In the genomic region with DNA sequence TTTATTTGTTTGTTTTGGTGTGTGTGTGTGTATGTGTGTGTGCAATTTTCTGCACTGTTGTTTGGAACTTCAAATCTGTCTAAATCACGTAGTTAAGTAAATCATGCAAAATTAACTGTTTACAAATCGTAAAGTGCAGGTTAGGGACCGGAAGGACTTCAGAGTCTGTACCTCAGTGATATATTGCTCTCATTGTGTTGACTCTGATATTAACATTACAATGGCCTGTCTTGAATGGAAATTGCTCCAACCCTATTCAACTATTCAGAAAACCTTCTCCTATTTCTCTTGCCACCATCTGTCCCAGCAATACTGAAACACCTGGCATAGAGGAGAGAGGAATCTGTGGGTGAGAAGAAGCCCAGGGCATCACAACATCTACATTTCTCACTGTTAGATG, we compare ENCODE assay signal across 26 mouse cellular contexts.
DNase-seq lines count a peak whose midpoint lies in the region; ATAC-seq and TF ChIP-seq lines count a peak whose summit lies in the region.
"Had no signal": no experiment of that assay in that cellular context is flagged by ENCODE, and none has a peak within 500 bp of the region (broad histone marks: within the 10 kb centered on the region; RNA-seq: fewer than 3 reads in every experiment).

No protein-coding gene starts in this region.

- H3K79me2 ChIP-seq in myocyte (ENCODE audit: control insufficient read depth, insufficient read depth), result no peaks in the 10 kb centered on the region

- H3K4me1 ChIP-seq in midbrain, embryonic 11.5 days (ENCODE audit: control insufficient read depth, insufficient read depth, low read length), result no peaks in the 10 kb centered on the region
- H3K4me1 ChIP-seq in midbrain, postnatal 0 days (ENCODE audit: insufficient read depth, low read length), result no peaks in the 10 kb centered on the region
- 0 out of 2 replicates have a peak, but pooled peaks cover 2% of the 10 kb centered on the region for H3K4me1 ChIP-seq in neural tube, embryonic 12.5 days
- H3K4me1 ChIP-seq: forebrain, embryonic 13.5 days; intestine, embryonic 15.5 days had no signal

- no peaks in the 10 kb centered on the region for H3K27me3 ChIP-seq in midbrain, embryonic 11.5 days (ENCODE audit: control insufficient read depth, insufficient read depth, low read length)
- no peaks in the 10 kb centered on the region for H3K27me3 ChIP-seq in midbrain, postnatal 0 days (ENCODE audit: insufficient read depth, low read length)
- H3K27me3 ChIP-seq in neural tube, embryonic 12.5 days (replicated peaks), result no peaks in the 10 kb centered on the region
- H3K27me3 ChIP-seq in myocyte (ENCODE audit: control insufficient read depth, insufficient read depth, insufficient read length), result no peaks in the 10 kb centered on the region
- H3K27me3 ChIP-seq: CH12.LX; forebrain, embryonic 13.5 days; intestine, embryonic 15.5 days; Patski had no signal

- no peak overlapping the region for H3K4me3 ChIP-seq in midbrain, embryonic 11.5 days (ENCODE audit: low read depth, low read length)
- H3K4me3 ChIP-seq in midbrain, postnatal 0 days (ENCODE audit: low read depth, low read length), result no peak overlapping the region
- H3K4me3 ChIP-seq in neural tube, embryonic 12.5 days, result no peak overlapping the region
- no peak overlapping the region for H3K4me3 ChIP-seq in myocyte
- H3K4me3 ChIP-seq: forebrain, embryonic 10.5 days; forebrain, embryonic 13.5 days; intestine, embryonic 15.5 days had no signal

- no peaks in the 10 kb centered on the region for H3K9me3 ChIP-seq in midbrain, embryonic 11.5 days (ENCODE audit: control insufficient read depth, low read length)
- H3K9me3 ChIP-seq in midbrain, postnatal 0 days (ENCODE audit: low read length), result no peaks in the 10 kb centered on the region
- no peaks in the 10 kb centered on the region for H3K9me3 ChIP-seq in neural tube, embryonic 12.5 days
- H3K9me3 ChIP-seq: forebrain, embryonic 10.5 days; forebrain, embryonic 13.5 days; G1E; intestine, embryonic 15.5 days had no signal

- 0 out of 2 replicates have a peak, but pooled peaks have one; percentile 33 for ATAC-seq in midbrain, embryonic 11.5 days (ENCODE audit: low FRiP score)
- ATAC-seq in midbrain, postnatal 0 days (ENCODE audit: low FRiP score), result no peak
- ATAC-seq in neural tube, embryonic 12.5 days (ENCODE audit: low FRiP score, low read depth), result peak; percentile 83
- ATAC-seq: forebrain, embryonic 13.5 days; forebrain, embryonic 16.5 days; intestine, embryonic 15.5 days; Patski had no signal

- H3K36me3 ChIP-seq in midbrain, embryonic 11.5 days (ENCODE audit: control insufficient read depth, insufficient read depth, low read length), result no peaks in the 10 kb centered on the region
- H3K36me3 ChIP-seq in midbrain, postnatal 0 days (ENCODE audit: insufficient read depth, low read length), result no peaks in the 10 kb centered on the region
- no peaks in the 10 kb centered on the region for H3K36me3 ChIP-seq in neural tube, embryonic 12.5 days
- H3K36me3 ChIP-seq in myocyte (ENCODE audit: control insufficient read depth, insufficient read depth), result no peaks in the 10 kb centered on the region
- H3K36me3 ChIP-seq: forebrain, embryonic 10.5 days; G1E; intestine, embryonic 15.5 days had no signal

- H3ac ChIP-seq in myocyte (ENCODE audit: control insufficient read depth, insufficient read length), result no peak overlapping the region

- 39% methylated on average over 3 of the region's 3 CpGs for WGBS in midbrain, embryonic 11.5 days
- 60% methylated on average over 3 of the region's 3 CpGs for WGBS in midbrain, postnatal 0 days
- 29% methylated on average over 3 of the region's 3 CpGs for WGBS in neural tube, embryonic 12.5 days

- no peak for TF ChIP-seq CTCF in midbrain, postnatal 0 days (IDR thresholded peaks at IDR 0.05)

- no peak overlapping the region for H3K27ac ChIP-seq in midbrain, embryonic 11.5 days (ENCODE audit: low read depth, low read length)
- H3K27ac ChIP-seq in midbrain, postnatal 0 days (ENCODE audit: low read depth, low read length), result no peak overlapping the region
- no peak overlapping the region for H3K27ac ChIP-seq in neural tube, embryonic 12.5 days
- H3K27ac ChIP-seq: forebrain, embryonic 10.5 days; forebrain, embryonic 13.5 days; hindbrain, embryonic 14.5 days; intestine, embryonic 15.5 days had no signal

- peak; percentile 35 for DNase-seq in embryo, embryonic 10.5 days (ENCODE audit: low spot score)
- no peak for DNase-seq in embryo, embryonic 9.5 days (ENCODE audit: extremely low spot score)
- DNase-seq in midbrain, embryonic 11.5 days (ENCODE audit: low spot score, missing footprints), result no peak
- DNase-seq in midbrain, postnatal 0 days (ENCODE audit: low spot score), result no peak
- no peak for DNase-seq in neural tube, embryonic 10.5 days (ENCODE audit: extremely low spot score, low spot score)
- DNase-seq in right cerebral cortex, postnatal 4 days, result no peak
- DNase-seq: adrenal gland, adult 2 months; adrenal gland, postnatal 14 days; B cell, adult 2 months; cerebellum, adult 11-12 months; cerebellum, adult 8-10 months; cerebellum, postnatal 10 days; cerebellum, postnatal 36 days; gastrocnemius, postnatal 14 days; heart, adult 11 months had no signal

- H3K4me2 ChIP-seq in midbrain, embryonic 11.5 days, result no peak overlapping the region
- no peak overlapping the region for H3K4me2 ChIP-seq in midbrain, postnatal 0 days (ENCODE audit: low read depth, low read length, poor library complexity, severe bottlenecking)
- no peak overlapping the region for H3K4me2 ChIP-seq in neural tube, embryonic 12.5 days (replicated peaks)
- H3K4me2 ChIP-seq in myocyte (ENCODE audit: low read depth), result no peak overlapping the region
- H3K4me2 ChIP-seq: forebrain, embryonic 13.5 days; heart, embryonic 11.5 days; hindbrain, embryonic 14.5 days; intestine, embryonic 15.5 days had no signal

- H3K9ac ChIP-seq in midbrain, embryonic 11.5 days (ENCODE audit: low read length), result no peak overlapping the region
- no peak overlapping the region for H3K9ac ChIP-seq in midbrain, postnatal 0 days (replicated peaks; ENCODE audit: low read length, poor library complexity, severe bottlenecking)
- no peak overlapping the region for H3K9ac ChIP-seq in neural tube, embryonic 12.5 days
- H3K9ac ChIP-seq: forebrain, embryonic 13.5 days; hindbrain, embryonic 14.5 days; intestine, embryonic 15.5 days had no signal

- TF ChIP-seq POLR2A in myocyte (IDR thresholded peaks at IDR 0.05; ENCODE audit: insufficient read length, low read depth), result no peak

TF ChIP-seq in myocyte, 11 proteins besides CTCF, POLR2A, EP300 and RAD21:
- no peak for TF ChIP-seq USF1 (IDR thresholded peaks at IDR 0.05; ENCODE audit: low read depth)
- no peak for TF ChIP-seq MYOG (IDR thresholded peaks at IDR 0.05; ENCODE audit: control insufficient read depth in 1 of 3, insufficient read depth in 1 of 3, insufficient read length in 2 of 3, low read depth in 2 of 3)
- peak; percentile 89 for TF ChIP-seq CEBPB (IDR thresholded peaks at IDR 0.05; ENCODE audit: insufficient read depth, poor library complexity, severe bottlenecking)
